Comparison of ENCODE assay signal across 26 mouse cellular contexts in the genomic region with DNA sequence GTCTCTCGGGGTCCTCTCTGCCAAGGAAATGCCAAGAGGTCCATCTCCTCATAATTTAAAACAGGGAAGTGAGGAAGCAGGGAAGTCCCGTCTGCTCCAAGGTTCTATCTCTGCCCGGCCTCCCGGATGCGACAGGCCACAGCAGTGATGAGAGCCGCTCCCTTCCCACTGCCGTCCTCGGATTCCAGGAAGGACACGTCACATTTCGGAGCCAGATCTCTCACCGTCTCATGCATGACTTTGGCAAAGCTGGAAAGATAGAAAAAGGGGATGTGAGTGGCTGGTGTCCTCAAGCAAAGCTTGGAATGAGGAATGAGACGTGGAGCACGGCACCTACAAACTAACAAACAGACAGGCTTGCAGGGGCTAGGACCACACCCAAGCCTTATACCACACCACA. TPM values are rescaled to one million over a fixed set of nuclear protein-coding genes. Genes with fewer than 3 reads are reported as not detected.
DNase-seq lines count a peak whose midpoint lies in the region; ATAC-seq and TF ChIP-seq lines count a peak whose summit lies in the region.
"Had no signal": no experiment of that assay in that cellular context is flagged by ENCODE, and none has a peak within 500 bp of the region (broad histone marks: within the 10 kb centered on the region; RNA-seq: fewer than 3 reads in every experiment).

No protein-coding gene starts in this region.

- no peak for TF ChIP-seq POLR2A in kidney, adult 2 months (IDR thresholded peaks at IDR 0.05; ENCODE audit: low read depth, low read length)

- TF ChIP-seq CTCF in kidney, adult 2 months (conservative IDR thresholded peaks at IDR 0.05; ENCODE audit: insufficient read depth, insufficient read length, low read depth, low read length), result no peak

- no peak overlapping the region for H3K4me2 ChIP-seq in kidney, embryonic 16.5 days (replicated peaks; ENCODE audit: low read depth, low read length)
- H3K4me2 ChIP-seq: embryonic facial prominence, embryonic 13.5 days; embryonic facial prominence, embryonic 15.5 days; forebrain, embryonic 12.5 days had no signal

- peak; percentile 11 for DNase-seq in kidney, adult 2 months
- peak; percentile 17 for DNase-seq in kidney, postnatal 14 days
- DNase-seq in kidney, adult 9 months, result no peak
- no peak for DNase-seq in embryonic facial prominence, embryonic 10.5 days (ENCODE audit: low spot score)
- DNase-seq: adrenal gland, adult 8-10 months; adrenal gland, postnatal 14 days; adrenal gland, postnatal 36 days; B cell, adult 2 months; cerebellum, adult 11-12 months; cerebellum, adult 2 months; cerebellum, adult 9-10 months; cerebellum, postnatal 10 days; cerebellum, postnatal 25 days had no signal

- H3K27me3 ChIP-seq in kidney, adult 2 months (replicated peaks; ENCODE audit: control insufficient read depth, insufficient read depth, low read length), result no peaks in the 10 kb centered on the region
- H3K27me3 ChIP-seq in kidney, embryonic 16.5 days (ENCODE audit: insufficient read depth, low read length), result no peaks in the 10 kb centered on the region
- H3K27me3 ChIP-seq in embryonic facial prominence, embryonic 10.5 days (replicated peaks; ENCODE audit: low read depth, poor library complexity, severe bottlenecking), result no peaks in the 10 kb centered on the region
- H3K27me3 ChIP-seq: CH12.LX; embryonic facial prominence, embryonic 13.5 days; embryonic facial prominence, embryonic 15.5 days; forebrain, embryonic 12.5 days; Patski had no signal

- no peaks in the 10 kb centered on the region for H3K9me3 ChIP-seq in kidney, embryonic 16.5 days (ENCODE audit: low read length)
- no peaks in the 10 kb centered on the region for H3K9me3 ChIP-seq in embryonic facial prominence, embryonic 10.5 days
- H3K9me3 ChIP-seq: embryonic facial prominence, embryonic 13.5 days; embryonic facial prominence, embryonic 15.5 days; forebrain, embryonic 10.5 days; forebrain, embryonic 12.5 days; G1E had no signal

- no peak overlapping the region for H3K9ac ChIP-seq in kidney, embryonic 16.5 days (replicated peaks; ENCODE audit: low read length)
- H3K9ac ChIP-seq: embryonic facial prominence, embryonic 13.5 days; embryonic facial prominence, embryonic 15.5 days; forebrain, embryonic 12.5 days had no signal

- H3K4me1 ChIP-seq in kidney, adult 2 months (ENCODE audit: control insufficient read depth, insufficient read depth, low read length), result no peaks in the 10 kb centered on the region
- peaks cover 7% of the 10 kb centered on the region; the same call in 1 of the 2 replicates for H3K4me1 ChIP-seq in kidney, embryonic 16.5 days (ENCODE audit: insufficient read depth, low read length)
- peaks cover 13% of the 10 kb centered on the region for H3K4me1 ChIP-seq in embryonic facial prominence, embryonic 10.5 days

- no peak overlapping the region for H3K27ac ChIP-seq in kidney, adult 2 months (ENCODE audit: insufficient read depth, low read depth, low read length)
- no peak overlapping the region for H3K27ac ChIP-seq in kidney, embryonic 16.5 days (ENCODE audit: low read length)
- H3K27ac ChIP-seq in embryonic facial prominence, embryonic 10.5 days (replicated peaks), result no peak overlapping the region
- H3K27ac ChIP-seq: embryonic facial prominence, embryonic 13.5 days; embryonic facial prominence, embryonic 15.5 days; forebrain, embryonic 10.5 days; forebrain, embryonic 12.5 days had no signal

- WGBS in kidney, adult 2 months, result 78% methylated on average over 13 of the region's 13 CpGs
- WGBS in kidney, embryonic 16.5 days, result 90% methylated on average over 13 of the region's 13 CpGs
- WGBS in embryonic facial prominence, embryonic 10.5 days, result 95% methylated on average over 13 of the region's 13 CpGs

- no peak overlapping the region for H3K4me3 ChIP-seq in kidney, adult 2 months (ENCODE audit: insufficient read depth, low read depth, low read length)
- no peak overlapping the region for H3K4me3 ChIP-seq in kidney, embryonic 16.5 days (ENCODE audit: low read length)
- H3K4me3 ChIP-seq in embryonic facial prominence, embryonic 10.5 days, result no peak overlapping the region
- H3K4me3 ChIP-seq: embryonic facial prominence, embryonic 13.5 days; embryonic facial prominence, embryonic 15.5 days; erythroblast, embryonic 14.5 days; forebrain, embryonic 10.5 days; forebrain, embryonic 12.5 days had no signal

- no peaks in the 10 kb centered on the region for H3K36me3 ChIP-seq in kidney, adult 2 months (ENCODE audit: control insufficient read depth, insufficient read depth, low read length)
- peaks cover 27% of the 10 kb centered on the region for H3K36me3 ChIP-seq in kidney, embryonic 16.5 days (ENCODE audit: insufficient read depth, low read length)
- H3K36me3 ChIP-seq in embryonic facial prominence, embryonic 10.5 days (replicated peaks), result peaks cover 86% of the 10 kb centered on the region

- ATAC-seq in kidney, embryonic 16.5 days (ENCODE audit: low FRiP score, low TSS enrichment), result no peak
- ATAC-seq: activated CD4-positive, CD25-positive, alpha-beta regulatory T cell, adult 4 months; CD4-positive, CD25-positive, alpha-beta regulatory T cell, adult 4 months; forebrain, embryonic 14.5 days; forebrain, embryonic 16.5 days; Patski had no signal

RNA-seq across cellular contexts. Expression of a gene that starts 22.0 kb away (rescaled TPM):
- 14.0 and 14.6 TPM in 2 replicates for polyA plus RNA-seq in kidney, adult 2 months (2012; rRNA removed)
- 103 TPM in 2 replicates for polyA plus RNA-seq in kidney, embryonic 16.5 days (2015; fragmentation: Nextera tagmentation; extraction: Ambion mirVana)
- polyA plus RNA-seq in embryonic facial prominence, embryonic 10.5 days (2016; fragmentation: Nextera tagmentation; extraction: Ambion mirVana), result 91.8 and 95.3 TPM in 2 replicates

RNA-seq across cellular contexts. Expression of a gene that starts 47.0 kb away (rescaled TPM):
- 2.6 and 6.1 TPM in 2 replicates for polyA plus RNA-seq in kidney, adult 2 months (2012; rRNA removed)
- 16.2 and 16.3 TPM in 2 replicates for polyA plus RNA-seq in kidney, embryonic 16.5 days (2015; fragmentation: Nextera tagmentation; extraction: Ambion mirVana)
- 27.7 and 32.3 TPM in 2 replicates for polyA plus RNA-seq in embryonic facial prominence, embryonic 10.5 days (2016; fragmentation: Nextera tagmentation; extraction: Ambion mirVana)

Comparison
In these comparisons a context has a peak if more than half of its experiments do, and no peak if none do; other contexts are left out.
1. DNase-seq: peak in kidney, adult 2 months (single experiment) and kidney, postnatal 14 days (single experiment); none in kidney, adult 9 months (single experiment) and embryonic facial prominence, embryonic 10.5 days (single experiment).